8 mouse cellular contexts compared by ENCODE assay signal in the genomic region with DNA sequence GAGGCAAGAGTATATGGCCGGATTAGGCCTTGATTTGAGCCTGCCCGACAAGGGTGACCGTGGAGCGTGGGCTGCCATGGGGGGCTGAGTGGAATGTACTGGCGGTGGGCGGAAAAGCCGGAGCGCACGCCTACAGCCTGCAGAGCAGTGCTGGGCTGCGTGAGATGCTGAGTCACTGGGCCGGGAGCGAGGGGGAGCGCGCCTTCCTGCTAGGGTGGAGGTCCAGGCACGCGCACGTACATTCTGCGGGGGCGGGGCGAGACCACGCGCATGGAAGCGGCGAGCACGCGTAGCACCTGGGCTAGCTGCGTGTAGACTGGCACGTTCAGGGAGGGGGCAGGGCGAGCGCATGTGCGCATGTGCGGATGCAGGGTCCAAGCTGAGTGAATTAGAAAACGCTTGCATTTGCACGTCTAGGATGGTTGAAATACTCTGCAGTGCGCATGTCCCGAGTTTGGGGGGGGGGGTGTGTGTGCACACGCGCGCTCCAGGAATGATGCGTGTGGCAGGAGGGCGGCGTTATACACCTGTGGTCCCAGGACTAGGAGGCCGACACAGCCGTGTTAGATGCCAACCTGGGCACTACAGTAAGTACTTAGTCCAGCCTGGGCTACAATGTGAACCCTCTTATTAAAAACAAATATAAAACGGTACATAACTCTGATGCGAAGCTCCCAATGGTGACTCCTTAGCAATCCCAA. TPM values are rescaled to one million over a fixed set of nuclear protein-coding genes. Genes with fewer than 3 reads are reported as not detected.
DNase-seq lines count a peak whose midpoint lies in the region; ATAC-seq and TF ChIP-seq lines count a peak whose summit lies in the region.

No protein-coding gene starts in this region.

- peak overlapping the region; percentile 86 for H3K27ac ChIP-seq in embryonic facial prominence, embryonic 13.5 days
- peak overlapping the region; percentile 99 for H3K27ac ChIP-seq in kidney, adult 2 months (ENCODE audit: insufficient read depth, low read depth, low read length)
- peak overlapping the region; percentile 90 for H3K27ac ChIP-seq in limb, embryonic 12.5 days
- H3K27ac ChIP-seq in midbrain, embryonic 15.5 days: peak overlapping the region; percentile 91
- peak overlapping the region; percentile 32 for H3K27ac ChIP-seq in spleen, adult 2 months (ENCODE audit: insufficient read depth, low read length)

- TF ChIP-seq POLR2A in kidney, adult 2 months (IDR thresholded peaks at IDR 0.05; ENCODE audit: low read depth, low read length): peak; percentile 92
- TF ChIP-seq POLR2A in spleen, adult 2 months (IDR thresholded peaks at IDR 0.05; ENCODE audit: low read depth, low read length): no peak; the same call in 1 of the 2 replicates

- H3K36me3 ChIP-seq in embryonic facial prominence, embryonic 13.5 days: peaks cover 28% of the 10 kb centered on the region
- no peaks in the 10 kb centered on the region for H3K36me3 ChIP-seq in kidney, adult 2 months (ENCODE audit: control insufficient read depth, insufficient read depth, low read length)
- H3K36me3 ChIP-seq in limb, embryonic 12.5 days: peaks cover 31% of the 10 kb centered on the region
- peaks cover 16% of the 10 kb centered on the region for H3K36me3 ChIP-seq in midbrain, embryonic 15.5 days (replicated peaks)
- peaks cover 4% of the 10 kb centered on the region for H3K36me3 ChIP-seq in spleen, adult 2 months (ENCODE audit: control insufficient read depth, insufficient read depth, low read length)

- H3K9ac ChIP-seq in embryonic facial prominence, embryonic 13.5 days: peak overlapping the region; percentile 67
- peak overlapping the region; percentile 59 for H3K9ac ChIP-seq in limb, embryonic 12.5 days (replicated peaks)
- H3K9ac ChIP-seq in midbrain, embryonic 15.5 days: peak overlapping the region; percentile 60

- peak; percentile 94 for ATAC-seq in embryonic facial prominence, embryonic 13.5 days (ENCODE audit: insufficient number of reproducible peaks, insufficient read depth, low FRiP score, low TSS enrichment, low read depth)
- peak; percentile 95 for ATAC-seq in limb, embryonic 12.5 days (ENCODE audit: insufficient number of reproducible peaks, insufficient read depth, low FRiP score, low TSS enrichment, low read depth)
- peak; percentile 97 for ATAC-seq in midbrain, embryonic 15.5 days (replicated peaks)

- DNase-seq in 3134 (ENCODE audit: extremely low read depth, insufficient read length, low spot score): peak; percentile 99
- peak; percentile 100 for DNase-seq in adrenal gland, postnatal 36 days
- peak; percentile 99 for DNase-seq in heart, adult 18-20 months
- peak; percentile 100 for DNase-seq in kidney, adult 2 months
- DNase-seq in spleen, adult 2 months (ENCODE audit: low read depth in 1 of 2, low spot score in 2 of 2): peak; percentile 89 to 99

- H3K4me1 ChIP-seq in embryonic facial prominence, embryonic 13.5 days: peaks cover 17% of the 10 kb centered on the region
- peaks cover 5% of the 10 kb centered on the region; the same call in 1 of the 2 replicates for H3K4me1 ChIP-seq in kidney, adult 2 months (ENCODE audit: control insufficient read depth, insufficient read depth, low read length)
- H3K4me1 ChIP-seq in limb, embryonic 12.5 days (replicated peaks): peaks cover 16% of the 10 kb centered on the region
- peaks cover 26% of the 10 kb centered on the region for H3K4me1 ChIP-seq in midbrain, embryonic 15.5 days
- peaks cover 5% of the 10 kb centered on the region; the same call in 1 of the 2 replicates for H3K4me1 ChIP-seq in spleen, adult 2 months (ENCODE audit: control insufficient read depth, insufficient read depth, insufficient read length)

- H3K4me2 ChIP-seq in embryonic facial prominence, embryonic 13.5 days: peak overlapping the region; percentile 65
- H3K4me2 ChIP-seq in limb, embryonic 12.5 days: peak overlapping the region; percentile 64
- peak overlapping the region; percentile 69 for H3K4me2 ChIP-seq in midbrain, embryonic 15.5 days

- peak overlapping the region; percentile 51 for H3K4me3 ChIP-seq in embryonic facial prominence, embryonic 13.5 days
- peak overlapping the region; percentile 63 for H3K4me3 ChIP-seq in kidney, adult 2 months (ENCODE audit: insufficient read depth, low read depth, low read length)
- H3K4me3 ChIP-seq in limb, embryonic 12.5 days (replicated peaks): peak overlapping the region; percentile 43
- H3K4me3 ChIP-seq in midbrain, embryonic 15.5 days: peak overlapping the region; percentile 46
- H3K4me3 ChIP-seq in spleen, adult 2 months (ENCODE audit: extremely low read depth, insufficient read depth, insufficient read length): peak overlapping the region; percentile 57

- WGBS in embryonic facial prominence, embryonic 13.5 days: under 1% methylated on average over 46 of the region's 46 CpGs
- under 1% methylated on average over 46 of the region's 46 CpGs for WGBS in kidney, adult 2 months
- under 1% methylated on average over 46 of the region's 46 CpGs for WGBS in limb, embryonic 12.5 days
- under 1% methylated on average over 42 of the region's 46 CpGs for WGBS in midbrain, embryonic 15.5 days
- under 1% methylated on average over 46 of the region's 46 CpGs for WGBS in spleen, adult 2 months

- no peaks in the 10 kb centered on the region for H3K9me3 ChIP-seq in embryonic facial prominence, embryonic 13.5 days
- H3K9me3 ChIP-seq in limb, embryonic 12.5 days: 0 out of 2 replicates have a peak, but pooled peaks cover 2% of the 10 kb centered on the region
- no peaks in the 10 kb centered on the region for H3K9me3 ChIP-seq in midbrain, embryonic 15.5 days

- TF ChIP-seq CTCF in kidney, adult 2 months (conservative IDR thresholded peaks at IDR 0.05; ENCODE audit: insufficient read depth, insufficient read length, low read depth, low read length): no peak
- TF ChIP-seq CTCF in spleen, adult 2 months (IDR thresholded peaks at IDR 0.05; ENCODE audit: extremely low read depth, insufficient read depth, insufficient read length, insufficient replicate concordance): no peak

- H3K27me3 ChIP-seq in embryonic facial prominence, embryonic 13.5 days: no peaks in the 10 kb centered on the region
- H3K27me3 ChIP-seq in kidney, adult 2 months (replicated peaks; ENCODE audit: control insufficient read depth, insufficient read depth, low read length): no peaks in the 10 kb centered on the region
- no peaks in the 10 kb centered on the region for H3K27me3 ChIP-seq in limb, embryonic 12.5 days
- H3K27me3 ChIP-seq in midbrain, embryonic 15.5 days (replicated peaks): no peaks in the 10 kb centered on the region
- H3K27me3 ChIP-seq in spleen, adult 2 months (ENCODE audit: control insufficient read depth, insufficient read depth, low read length): no peaks in the 10 kb centered on the region

RNA-seq across cellular contexts. Expression of a gene that starts 3.9 kb away (rescaled TPM):
- total RNA-seq in adrenal gland, postnatal 36 days (2021): 100 to 1,000 TPM; 373 to 429 TPM
- polyA plus RNA-seq in embryonic facial prominence, embryonic 13.5 days (2015; fragmentation: Nextera tagmentation; extraction: Ambion mirVana): 221 and 235 TPM in 2 replicates
- total RNA-seq in heart, adult 18-20 months (2021): 100 to 1,000 TPM; 571 to 604 TPM
- polyA plus RNA-seq in kidney, adult 2 months (2012; rRNA removed): 413 and 444 TPM in 2 replicates
- 243 and 262 TPM in 2 replicates for polyA plus RNA-seq in limb, embryonic 12.5 days (2016; fragmentation: Nextera tagmentation; extraction: Ambion mirVana)
- polyA plus RNA-seq in midbrain, embryonic 15.5 days (2015; fragmentation: Nextera tagmentation; extraction: Ambion mirVana): 245 and 254 TPM in 2 replicates
- 116 and 161 TPM in 2 replicates for polyA plus RNA-seq in spleen, adult 2 months (2012; rRNA removed)

RNA-seq across cellular contexts. Expression of a gene that starts 16.8 kb away (rescaled TPM):
- total RNA-seq in adrenal gland, postnatal 36 days (2021): not detected
- not detected in 2 replicates for polyA plus RNA-seq in embryonic facial prominence, embryonic 13.5 days (2015; fragmentation: Nextera tagmentation; extraction: Ambion mirVana)
- not detected for total RNA-seq in heart, adult 18-20 months (2021)
- not detected in 2 replicates for polyA plus RNA-seq in kidney, adult 2 months (2012; rRNA removed)
- polyA plus RNA-seq in limb, embryonic 12.5 days (2016; fragmentation: Nextera tagmentation; extraction: Ambion mirVana): 0.89 TPM in 1 of 2 replicates, not detected in the other
- 0.72 TPM in 1 of 2 replicates, not detected in the other for polyA plus RNA-seq in midbrain, embryonic 15.5 days (2015; fragmentation: Nextera tagmentation; extraction: Ambion mirVana)
- polyA plus RNA-seq in spleen, adult 2 months (2012; rRNA removed): not detected in 2 replicates

RNA-seq across cellular contexts. Expression of a gene that starts 37.6 kb away (rescaled TPM):
- 10 to 100 TPM; 21.8 to 23.9 TPM for total RNA-seq in adrenal gland, postnatal 36 days (2021)
- polyA plus RNA-seq in embryonic facial prominence, embryonic 13.5 days (2015; fragmentation: Nextera tagmentation; extraction: Ambion mirVana): 59.4 and 70.0 TPM in 2 replicates
- 10 to 100 TPM; 18.7 to 23.5 TPM for total RNA-seq in heart, adult 18-20 months (2021)
- 22.8 and 25.1 TPM in 2 replicates for polyA plus RNA-seq in kidney, adult 2 months (2012; rRNA removed)
- 72.2 and 75.0 TPM in 2 replicates for polyA plus RNA-seq in limb, embryonic 12.5 days (2016; fragmentation: Nextera tagmentation; extraction: Ambion mirVana)
- polyA plus RNA-seq in midbrain, embryonic 15.5 days (2015; fragmentation: Nextera tagmentation; extraction: Ambion mirVana): 80.2 and 86.5 TPM in 2 replicates
- 20.2 and 25.7 TPM in 2 replicates for polyA plus RNA-seq in spleen, adult 2 months (2012; rRNA removed)

Comparison
In these comparisons a context has a peak if more than half of its experiments do, and no peak if none do; other contexts are left out.
1. Peak in every context shown above with its lines: DNase-seq, ATAC-seq, H3K4me3 ChIP-seq and H3K27ac ChIP-seq.
2. H3K27ac ChIP-seq: peak in every context shown above with its lines; median percentile 99 in kidney, adult 2 months; 91 in midbrain, embryonic 15.5 days; 90 in limb, embryonic 12.5 days; 86 in embryonic facial prominence, embryonic 13.5 days; 32 in spleen, adult 2 months.